Mouse (Mus musculus): ENCODE measurements around the gene Slc16a13. TPM values are rescaled to one million over a fixed set of nuclear protein-coding genes. Genes with fewer than 3 reads are reported as not detected.
A peak's percentile ranks its signal among the peaks of the same experiment; 100 is the strongest.
"Not testable (repeated sequence)": the region's sequence is repeated elsewhere in the genome, so short reads cannot be mapped to it uniquely, and the experiment has no call there.

The Slc16a13 gene
- total and polyA plus RNA-seq, 2 experiments from 2014 or later = 4.5 to 5.5 TPM

DNA sequence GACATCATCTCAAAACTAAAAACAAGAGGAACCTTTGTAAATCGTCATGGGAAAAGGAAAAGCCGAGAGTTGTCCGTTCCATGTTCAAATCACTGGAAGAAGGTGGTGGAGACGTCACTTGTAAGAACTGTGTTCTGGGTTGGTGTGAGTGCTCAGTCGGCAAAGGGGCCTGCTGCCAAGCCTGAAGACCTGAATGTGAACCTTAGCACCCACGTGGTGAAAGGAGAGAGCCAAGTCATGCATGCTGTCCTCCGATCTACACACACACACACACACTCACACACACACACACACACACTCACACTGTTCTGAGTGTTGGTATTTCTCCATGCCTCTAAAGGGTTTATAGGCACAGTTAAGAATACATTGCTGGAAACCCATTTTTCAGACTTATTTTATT is 49.7 kb downstream of the Slc16a13 start:
- 72% methylated on average over 7 of the region's 7 CpGs for WGBS
- Histone ChIP-seq H3K9ac (replicated peaks; ENCODE audit: low read depth, low read length) (no peak overlapping the region), H3K4me3 (ENCODE audit: low read depth, low read length) (no peak overlapping the region), H3K4me2 (ENCODE audit: low read depth, low read length) (no peak overlapping the region), H3K9me3 (replicated peaks; ENCODE audit: control insufficient read depth, low read length) (no peaks in the 10 kb centered on the region), H3K4me1 (ENCODE audit: control insufficient read depth, insufficient read depth) (no peaks in the 10 kb centered on the region), H3K27me3 (ENCODE audit: control insufficient read depth, insufficient read depth, low read length) (no peaks in the 10 kb centered on the region), H3K36me3 (replicated peaks; ENCODE audit: control insufficient read depth, insufficient read depth, low read length) (no peaks in the 10 kb centered on the region), H3K27ac (ENCODE audit: low read depth) (no peak overlapping the region)
- TF ChIP-seq EP300 (IDR thresholded peaks at IDR 0.05; ENCODE audit: low read depth) (no peak), CTCF (IDR thresholded peaks at IDR 0.05; ENCODE audit: low read depth) (no peak)
- DNase-seq (ENCODE audit: low spot score) (no peak), ATAC-seq (ENCODE audit: insufficient read depth, low read depth) (no peak)

DNA sequence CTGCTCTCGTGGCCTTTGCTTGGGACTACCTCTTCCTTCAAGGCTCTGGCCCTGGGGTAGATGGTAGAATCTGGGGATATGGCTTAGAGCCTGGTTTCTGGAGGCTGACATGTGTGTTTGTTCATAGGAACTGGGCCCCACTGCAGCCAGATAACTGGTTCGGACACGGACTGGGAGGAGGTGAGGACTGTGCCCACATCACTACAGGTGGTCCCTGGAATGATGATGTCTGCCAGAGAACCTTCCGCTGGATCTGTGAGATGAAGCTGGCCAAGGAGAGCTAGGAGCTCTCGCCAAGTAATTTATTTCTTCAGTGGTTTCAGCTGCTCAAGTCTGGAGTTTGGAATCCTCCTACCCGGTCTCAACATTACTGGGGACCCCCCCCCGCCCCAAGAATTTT is 50.6 kb downstream of the Slc16a13 start:
- H3K9me3 ChIP-seq (replicated peaks; ENCODE audit: control insufficient read depth, low read length) = no peaks in the 10 kb centered on the region
- no peaks in the 10 kb centered on the region for H3K36me3 ChIP-seq (replicated peaks; ENCODE audit: control insufficient read depth, insufficient read depth, low read length)
- DNase-seq (ENCODE audit: low spot score) (no peak), ATAC-seq (ENCODE audit: insufficient read depth, low read depth) (no peak)
- H3K9ac ChIP-seq (replicated peaks; ENCODE audit: low read depth, low read length) = no peak overlapping the region
- H3K27me3 ChIP-seq (ENCODE audit: control insufficient read depth, insufficient read depth, low read length) = no peaks in the 10 kb centered on the region
- 73% methylated on average over 7 of the region's 7 CpGs for WGBS
- TF ChIP-seq CTCF (IDR thresholded peaks at IDR 0.05; ENCODE audit: low read depth) = no peak
- no peak for TF ChIP-seq EP300 (IDR thresholded peaks at IDR 0.05; ENCODE audit: low read depth)
- no peak overlapping the region for H3K27ac ChIP-seq (ENCODE audit: low read depth)
- H3K4me1 ChIP-seq (ENCODE audit: control insufficient read depth, insufficient read depth) = no peaks in the 10 kb centered on the region
- H3K4me3 ChIP-seq (ENCODE audit: low read depth, low read length) = no peak overlapping the region
- H3K4me2 ChIP-seq (ENCODE audit: low read depth, low read length) = no peak overlapping the region

DNA sequence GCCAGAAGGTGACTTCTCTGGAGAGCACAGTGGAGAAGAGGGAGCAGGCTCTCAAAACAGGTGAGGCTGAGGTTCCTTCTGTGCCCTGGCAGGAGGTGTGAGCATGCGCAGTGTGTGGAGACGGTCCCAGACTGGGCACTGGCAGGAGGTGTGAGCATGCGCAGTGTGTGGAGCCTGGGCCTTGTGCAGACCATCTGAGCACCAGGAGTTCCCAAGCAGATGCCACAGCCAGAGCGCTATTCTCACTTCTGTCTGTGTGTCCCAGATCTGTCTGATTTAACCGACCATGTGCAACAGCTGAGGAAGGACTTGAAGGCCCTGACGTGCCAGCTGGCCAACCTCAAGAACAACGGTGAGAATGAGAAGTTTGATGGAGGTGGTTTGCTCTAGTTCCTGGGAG is 51.4 kb downstream of the Slc16a13 start:
- not testable (repeated sequence) for H3K9ac ChIP-seq (replicated peaks; ENCODE audit: low read depth, low read length); H3K27me3 ChIP-seq (ENCODE audit: control insufficient read depth, insufficient read depth, low read length); DNase-seq (ENCODE audit: low spot score); H3K4me2 ChIP-seq (ENCODE audit: low read depth, low read length); H3K36me3 ChIP-seq (replicated peaks; ENCODE audit: control insufficient read depth, insufficient read depth, low read length); H3K4me3 ChIP-seq (ENCODE audit: low read depth, low read length); H3K4me1 ChIP-seq (ENCODE audit: control insufficient read depth, insufficient read depth); H3K9me3 ChIP-seq (replicated peaks; ENCODE audit: control insufficient read depth, low read length); ATAC-seq (ENCODE audit: insufficient read depth, low read depth); H3K27ac ChIP-seq (ENCODE audit: low read depth)
- 89% methylated on average over 7 of the region's 7 CpGs for WGBS

DNA sequence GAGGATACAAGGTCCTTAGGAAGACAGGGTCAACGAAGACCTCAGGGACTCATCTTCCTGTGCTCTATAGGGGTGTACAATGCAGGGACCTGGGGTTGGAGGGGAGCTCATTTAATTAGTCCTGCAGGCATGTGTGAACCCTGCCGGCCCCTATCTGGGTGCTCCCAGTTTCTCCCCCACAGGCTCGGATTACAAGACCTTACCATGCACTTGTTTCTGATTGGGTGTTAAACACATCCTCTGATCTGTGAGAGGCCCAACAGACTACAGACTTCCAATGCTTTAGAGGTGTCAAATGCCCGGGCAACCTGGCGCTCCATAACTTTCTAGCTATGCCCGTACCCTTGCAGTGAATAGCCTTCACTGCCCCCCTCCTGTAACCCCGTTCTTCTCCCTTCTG is 52.7 kb downstream of the Slc16a13 start:
- ATAC-seq (ENCODE audit: insufficient read depth, low read depth) (no peak), DNase-seq (ENCODE audit: low spot score) (no peak)
- Histone ChIP-seq H3K27ac (ENCODE audit: low read depth) (no peak overlapping the region), H3K9me3 (replicated peaks; ENCODE audit: control insufficient read depth, low read length) (no peaks in the 10 kb centered on the region), H3K4me3 (ENCODE audit: low read depth, low read length) (no peak overlapping the region), H3K27me3 (ENCODE audit: control insufficient read depth, insufficient read depth, low read length) (no peaks in the 10 kb centered on the region), H3K4me2 (ENCODE audit: low read depth, low read length) (no peak overlapping the region), H3K9ac (replicated peaks; ENCODE audit: low read depth, low read length) (no peak overlapping the region), H3K4me1 (ENCODE audit: control insufficient read depth, insufficient read depth) (no peaks in the 10 kb centered on the region), H3K36me3 (replicated peaks; ENCODE audit: control insufficient read depth, insufficient read depth, low read length) (no peaks in the 10 kb centered on the region)
- TF ChIP-seq CTCF (IDR thresholded peaks at IDR 0.05; ENCODE audit: low read depth) (no peak), EP300 (IDR thresholded peaks at IDR 0.05; ENCODE audit: low read depth) (no peak)
- 51% methylated on average over 7 of the region's 7 CpGs for WGBS

MicroRNAs within 50 kb of the gene (microRNA counts, 519-probe panel; counts per million panel counts)
- microRNA mmu-miR-195 = not detected
- 1,491 counts per million, percentile 13 among the panel's probes with 10 or more counts for microRNA mmu-miR-497

Small RNA genes lying within 50 kb of the gene (microRNA-seq; reads per million reads assigned to microRNA genes)
- gene Mir195a (1,312 reads per million, percentile 81 among the genes with 10 or more reads in this experiment), gene Mir497 (not detected), gene Mir497b (not detected)

Other genes with a start within 250 kb of the Slc16a13 start
- gene Ctdnep1, start 239.9 kb downstream of the Slc16a13 start, total RNA-seq (2014; rRNA removed; ENCODE audit: low replicate concordance) = 43.0 and 45.6 TPM in 2 replicates
- gene Ctdnep1, start 239.9 kb downstream of the Slc16a13 start, polyA plus RNA-seq (2015; fragmentation: Nextera tagmentation; extraction: Ambion mirVana) = 24.8 and 25.5 TPM in 2 replicates
- 77.7 and 108 TPM in 2 replicates for gene Elp5, start 238.5 kb downstream of the Slc16a13 start, total RNA-seq (2014; rRNA removed; ENCODE audit: low replicate concordance)
- 89.8 and 96.1 TPM in 2 replicates for gene Elp5, start 238.5 kb downstream of the Slc16a13 start, polyA plus RNA-seq (2015; fragmentation: Nextera tagmentation; extraction: Ambion mirVana)
- gene Gabarap, start 229.9 kb downstream of the Slc16a13 start, total RNA-seq (2014; rRNA removed; ENCODE audit: low replicate concordance) = 208 and 305 TPM in 2 replicates
- 472 and 510 TPM in 2 replicates for gene Gabarap, start 229.9 kb downstream of the Slc16a13 start, polyA plus RNA-seq (2015; fragmentation: Nextera tagmentation; extraction: Ambion mirVana)
- 27.4 and 54.8 TPM in 2 replicates for gene Phf23, start 225.3 kb downstream of the Slc16a13 start, total RNA-seq (2014; rRNA removed; ENCODE audit: low replicate concordance)
- 30.3 and 34.2 TPM in 2 replicates for gene Phf23, start 225.3 kb downstream of the Slc16a13 start, polyA plus RNA-seq (2015; fragmentation: Nextera tagmentation; extraction: Ambion mirVana)
- 10.8 TPM in 2 replicates for gene Dvl2, start 220.5 kb downstream of the Slc16a13 start, total RNA-seq (2014; rRNA removed; ENCODE audit: low replicate concordance)
- gene Dvl2, start 220.5 kb downstream of the Slc16a13 start, polyA plus RNA-seq (2015; fragmentation: Nextera tagmentation; extraction: Ambion mirVana) = 6.5 and 7.5 TPM in 2 replicates
- 378 and 469 TPM in 2 replicates for gene Acadvl, start 205.7 kb downstream of the Slc16a13 start, total RNA-seq (2014; rRNA removed; ENCODE audit: low replicate concordance)
- gene Acadvl, start 205.7 kb downstream of the Slc16a13 start, polyA plus RNA-seq (2015; fragmentation: Nextera tagmentation; extraction: Ambion mirVana) = 815 and 873 TPM in 2 replicates
- gene Dlg4, start 204.1 kb downstream of the Slc16a13 start, total RNA-seq (2014; rRNA removed; ENCODE audit: low replicate concordance) = 3.4 and 10.3 TPM in 2 replicates
- gene Dlg4, start 204.1 kb downstream of the Slc16a13 start, polyA plus RNA-seq (2015; fragmentation: Nextera tagmentation; extraction: Ambion mirVana) = 2.2 TPM in 2 replicates
- gene Asgr1, start 167.0 kb downstream of the Slc16a13 start, total RNA-seq (2014; rRNA removed; ENCODE audit: low replicate concordance) = not detected in 2 replicates
- gene Asgr1, start 167.0 kb downstream of the Slc16a13 start, polyA plus RNA-seq (2015; fragmentation: Nextera tagmentation; extraction: Ambion mirVana) = not detected in 2 replicates
- gene Asgr2, start 128.4 kb downstream of the Slc16a13 start, total RNA-seq (2014; rRNA removed; ENCODE audit: low replicate concordance) = not detected in 2 replicates
- not detected in 2 replicates for gene Asgr2, start 128.4 kb downstream of the Slc16a13 start, polyA plus RNA-seq (2015; fragmentation: Nextera tagmentation; extraction: Ambion mirVana)
- not detected in 2 replicates for gene Mgl2, start 90.7 kb downstream of the Slc16a13 start, total RNA-seq (2014; rRNA removed; ENCODE audit: low replicate concordance)
- gene Mgl2, start 90.7 kb downstream of the Slc16a13 start, polyA plus RNA-seq (2015; fragmentation: Nextera tagmentation; extraction: Ambion mirVana) = not detected in 2 replicates
- not detected in 2 replicates for gene Clec10a, start 64.9 kb downstream of the Slc16a13 start, total RNA-seq (2014; rRNA removed; ENCODE audit: low replicate concordance)
- 0.45 and 0.47 TPM in 2 replicates for gene Clec10a, start 64.9 kb downstream of the Slc16a13 start, polyA plus RNA-seq (2015; fragmentation: Nextera tagmentation; extraction: Ambion mirVana)
- 3.1 TPM in 1 of 2 replicates, not detected in the other for gene Slc16a11, start 8.3 kb downstream of the Slc16a13 start, total RNA-seq (2014; rRNA removed; ENCODE audit: low replicate concordance)
- gene Slc16a11, start 8.3 kb downstream of the Slc16a13 start, polyA plus RNA-seq (2015; fragmentation: Nextera tagmentation; extraction: Ambion mirVana) = 0.25 and 0.58 TPM in 2 replicates
- gene Bcl6b, start 8.7 kb upstream of the Slc16a13 start, total RNA-seq (2014; rRNA removed; ENCODE audit: low replicate concordance) = 12.8 and 44.1 TPM in 2 replicates
- gene Bcl6b, start 8.7 kb upstream of the Slc16a13 start, polyA plus RNA-seq (2015; fragmentation: Nextera tagmentation; extraction: Ambion mirVana) = 16.8 and 18.9 TPM in 2 replicates
- gene 0610010K14Rik, start 16.9 kb upstream of the Slc16a13 start, total RNA-seq (2014; rRNA removed; ENCODE audit: low replicate concordance) = 47.7 and 60.5 TPM in 2 replicates
- 96.5 and 102 TPM in 2 replicates for gene 0610010K14Rik, start 16.9 kb upstream of the Slc16a13 start, polyA plus RNA-seq (2015; fragmentation: Nextera tagmentation; extraction: Ambion mirVana)
- 6.8 and 15.2 TPM in 2 replicates for gene Gm21988, start 18.8 kb upstream of the Slc16a13 start, total RNA-seq (2014; rRNA removed; ENCODE audit: low replicate concordance)
- 7.5 and 8.6 TPM in 2 replicates for gene Gm21988, start 18.8 kb upstream of the Slc16a13 start, polyA plus RNA-seq (2015; fragmentation: Nextera tagmentation; extraction: Ambion mirVana)
- gene Rnasek, start 18.8 kb upstream of the Slc16a13 start, total RNA-seq (2014; rRNA removed; ENCODE audit: low replicate concordance) = 13.1 and 75.0 TPM in 2 replicates
- gene Rnasek, start 18.8 kb upstream of the Slc16a13 start, polyA plus RNA-seq (2015; fragmentation: Nextera tagmentation; extraction: Ambion mirVana) = 311 and 336 TPM in 2 replicates
- gene Alox12, start 34.3 kb upstream of the Slc16a13 start, total RNA-seq (2014; rRNA removed; ENCODE audit: low replicate concordance) = 1.4 and 2.5 TPM in 2 replicates
- gene Alox12, start 34.3 kb upstream of the Slc16a13 start, polyA plus RNA-seq (2015; fragmentation: Nextera tagmentation; extraction: Ambion mirVana) = 2.3 TPM in 2 replicates
- not detected in 2 replicates for gene Alox12e, start 101.6 kb upstream of the Slc16a13 start, total RNA-seq (2014; rRNA removed; ENCODE audit: low replicate concordance)
- gene Alox12e, start 101.6 kb upstream of the Slc16a13 start, polyA plus RNA-seq (2015; fragmentation: Nextera tagmentation; extraction: Ambion mirVana) = 0.05 TPM in 1 of 2 replicates, not detected in the other
- 0.23 TPM in 1 of 2 replicates, not detected in the other for gene Alox15, start 131.0 kb upstream of the Slc16a13 start, total RNA-seq (2014; rRNA removed; ENCODE audit: low replicate concordance)
- gene Alox15, start 131.0 kb upstream of the Slc16a13 start, polyA plus RNA-seq (2015; fragmentation: Nextera tagmentation; extraction: Ambion mirVana) = 0.11 and 0.22 TPM in 2 replicates
- 15.1 and 15.9 TPM in 2 replicates for gene Pelp1, start 189.0 kb upstream of the Slc16a13 start, total RNA-seq (2014; rRNA removed; ENCODE audit: low replicate concordance)
- 10.9 and 11.0 TPM in 2 replicates for gene Pelp1, start 189.0 kb upstream of the Slc16a13 start, polyA plus RNA-seq (2015; fragmentation: Nextera tagmentation; extraction: Ambion mirVana)
- 9.5 and 27.5 TPM in 2 replicates for gene Arrb2, start 211.6 kb upstream of the Slc16a13 start, total RNA-seq (2014; rRNA removed; ENCODE audit: low replicate concordance)
- 4.8 and 6.0 TPM in 2 replicates for gene Arrb2, start 211.6 kb upstream of the Slc16a13 start, polyA plus RNA-seq (2015; fragmentation: Nextera tagmentation; extraction: Ambion mirVana)
- gene Med11, start 230.9 kb upstream of the Slc16a13 start, total RNA-seq (2014; rRNA removed; ENCODE audit: low replicate concordance) = 9.0 and 28.3 TPM in 2 replicates
- gene Med11, start 230.9 kb upstream of the Slc16a13 start, polyA plus RNA-seq (2015; fragmentation: Nextera tagmentation; extraction: Ambion mirVana) = 13.7 and 15.9 TPM in 2 replicates
- 0.04 and 5.0 TPM in 2 replicates for gene Zmynd15, start 238.4 kb upstream of the Slc16a13 start, total RNA-seq (2014; rRNA removed; ENCODE audit: low replicate concordance)
- 1.3 TPM in 2 replicates for gene Zmynd15, start 238.4 kb upstream of the Slc16a13 start, polyA plus RNA-seq (2015; fragmentation: Nextera tagmentation; extraction: Ambion mirVana)
- gene Cxcl16, start 238.9 kb upstream of the Slc16a13 start, total RNA-seq (2014; rRNA removed; ENCODE audit: low replicate concordance) = 5.9 and 12.8 TPM in 2 replicates
- gene Cxcl16, start 238.9 kb upstream of the Slc16a13 start, polyA plus RNA-seq (2015; fragmentation: Nextera tagmentation; extraction: Ambion mirVana) = 9.8 and 11.3 TPM in 2 replicates

Data from heart, postnatal 0 days (tissue).